Mouse (Mus musculus) stomach, embryonic 16.5 days (tissue): ENCODE results near the gene Tbxa2r. TPM values are rescaled to one million over a fixed set of nuclear protein-coding genes. Genes with fewer than 3 reads are reported as not detected.

ENCODE experiments used
- ATAC-seq: fragments of 200-750 bp; cut with Nextera tagmentation; 2 replicates; pipeline ENCODE4 v1.8.0; 2017; ENCODE audit warnings: moderate number of reproducible peaks, moderate TSS enrichment; ENCODE audit not compliant: insufficient read depth, low FRiP score
- H3K27ac ChIP-seq: fragments of 300-500 bp; sonication (generic); 2 replicates; pipeline ENCODE4 v1.5.1; 2014; ENCODE audit warnings: low read length
- H3K27me3 ChIP-seq: fragments of 300-500 bp; sonication (generic); 2 replicates; pipeline ENCODE4 v1.6.1; 2014; ENCODE audit warnings: low read length, control low read depth, mixed read lengths; ENCODE audit not compliant: control insufficient read depth, insufficient read depth
- H3K36me3 ChIP-seq: fragments of 300-500 bp; sonication (generic); 2 replicates; pipeline ENCODE4 v1.6.1; 2014; ENCODE audit warnings: low read length; ENCODE audit not compliant: control insufficient read depth, insufficient read depth
- H3K4me1 ChIP-seq: fragments of 300-500 bp; sonication (generic); 2 replicates; pipeline ENCODE4 v1.6.1; 2014; ENCODE audit warnings: low read length, control low read depth, mixed read lengths; ENCODE audit not compliant: control insufficient read depth, insufficient read depth
- H3K4me2 ChIP-seq: fragments of 300-500 bp; sonication (generic); 2 replicates; pipeline ENCODE4 v1.6.1; 2014; ENCODE audit warnings: low read depth, low read length, mixed read lengths
- H3K4me3 ChIP-seq: fragments of 300-500 bp; sonication (generic); replicated peaks from 2 replicates; pipeline ENCODE4 v1.5.1; 2014; ENCODE audit warnings: mild to moderate bottlenecking, low read length
- H3K9ac ChIP-seq: fragments of 300-500 bp; sonication (generic); 2 replicates; pipeline ENCODE4 v1.6.1; 2014; ENCODE audit warnings: low read length
- H3K9me3 ChIP-seq: fragments of 300-500 bp; sonication (generic); replicated peaks from 2 replicates; pipeline ENCODE4 v1.6.1; 2016; ENCODE audit warnings: low read length, control low read depth; ENCODE audit not compliant: control insufficient read depth
- WGBS: fragments of 180-500 bp; shearing (Covaris S2); extraction: QIAGEN DNeasy Blood & Tissue Kit; methylation state at CpG from one replicate; pipeline ENCODE4 v1.1.7; 2014; 5-methylcytosine and 5-hydroxymethylcytosine counted together
- polyA plus RNA-seq: library from polyadenylated mRNA; unstranded; fragments of >200 nt; fragmentation: Nextera tagmentation; extraction: Ambion mirVana; gene quantifications from 2 replicates; pipeline ENCODE4 v1.2.1, GENCODE M21; 2015

The Tbxa2r gene
- polyA plus RNA-seq, 1 experiment from 2014 or later, result 28.1 TPM

- Histone ChIP-seq H3K9ac (no peak overlapping the region), H3K27me3 (no peaks in the 10 kb centered on the region), H3K27ac (no peak overlapping the region), H3K4me1 (peaks cover 35% of the 10 kb centered on the region), H3K4me2 (no peak overlapping the region), H3K9me3 (no peaks in the 10 kb centered on the region), H3K4me3 (no peak overlapping the region), H3K36me3 (peaks cover 18% of the 10 kb centered on the region; the same call in 1 of the 2 replicates)
- no peak for ATAC-seq
- 60% methylated on average over 7 of the region's 7 CpGs for WGBS
These were observed 24.8 kb upstream of the Tbxa2r start for GRCm38 (mm10) chr10:81303761-81304160.

- peak overlapping the region; percentile 32; the same call in 1 of the 2 replicates for H3K9ac ChIP-seq
- H3K27me3 ChIP-seq, result no peaks in the 10 kb centered on the region
- H3K36me3 ChIP-seq, result peaks cover 26% of the 10 kb centered on the region; the same call in 1 of the 2 replicates
- H3K4me3 ChIP-seq, result no peak overlapping the region
- no peaks in the 10 kb centered on the region for H3K9me3 ChIP-seq
- ATAC-seq, result peak; percentile 51; the same call in 1 of the 2 replicates
- H3K4me2 ChIP-seq, result no peak overlapping the region
- no peak overlapping the region for H3K27ac ChIP-seq
- 27% methylated on average over 6 of the region's 9 CpGs for WGBS
- H3K4me1 ChIP-seq, result peaks cover 33% of the 10 kb centered on the region
These were observed 23.8 kb upstream of the Tbxa2r start for GRCm38 (mm10) chr10:81304597-81305238.

GRCm38 (mm10) chr10:81305663-81306062 lies 22.9 kb upstream of the Tbxa2r start:
- Histone ChIP-seq H3K27ac (no peak overlapping the region), H3K4me2 (no peak overlapping the region), H3K4me1 (peaks cover 23% of the 10 kb centered on the region), H3K4me3 (no peak overlapping the region), H3K27me3 (no peaks in the 10 kb centered on the region), H3K9me3 (no peaks in the 10 kb centered on the region), H3K9ac (no peak overlapping the region), H3K36me3 (peaks cover 26% of the 10 kb centered on the region; the same call in 1 of the 2 replicates)
- WGBS, result 94% methylated on average over 14 of the region's 14 CpGs
- no peak for ATAC-seq

GRCm38 (mm10) chr10:81306173-81306668 lies 22.3 kb upstream of the Tbxa2r start:
- peaks cover 23% of the 10 kb centered on the region for H3K4me1 ChIP-seq
- no peak overlapping the region for H3K27ac ChIP-seq
- WGBS, result 92% methylated on average over 12 of the region's 12 CpGs
- no peak for ATAC-seq
- H3K4me2 ChIP-seq, result no peak overlapping the region
- H3K4me3 ChIP-seq, result no peak overlapping the region
- no peaks in the 10 kb centered on the region for H3K27me3 ChIP-seq
- no peaks in the 10 kb centered on the region for H3K9me3 ChIP-seq
- H3K9ac ChIP-seq, result no peak overlapping the region
- peaks cover 26% of the 10 kb centered on the region; the same call in 1 of the 2 replicates for H3K36me3 ChIP-seq

GRCm38 (mm10) chr10:81306837-81307682 lies 21.5 kb upstream of the Tbxa2r start:
- Histone ChIP-seq H3K27ac (no peak overlapping the region), H3K4me1 (peaks cover 22% of the 10 kb centered on the region), H3K36me3 (peaks cover 26% of the 10 kb centered on the region), H3K4me3 (no peak overlapping the region), H3K9ac (no peak overlapping the region), H3K4me2 (no peak overlapping the region), H3K9me3 (no peaks in the 10 kb centered on the region), H3K27me3 (no peaks in the 10 kb centered on the region)
- no peak for ATAC-seq
- WGBS, result 90% methylated on average over 21 of the region's 21 CpGs

GRCm38 (mm10) chr10:81309571-81309970 lies 19.0 kb upstream of the Tbxa2r start:
- H3K4me2 ChIP-seq, result no peak overlapping the region
- no peak overlapping the region for H3K9ac ChIP-seq
- H3K27me3 ChIP-seq, result no peaks in the 10 kb centered on the region
- peaks cover 31% of the 10 kb centered on the region for H3K36me3 ChIP-seq
- 84% methylated on average over 5 of the region's 5 CpGs for WGBS
- H3K4me1 ChIP-seq, result peaks cover 4% of the 10 kb centered on the region; the same call in 1 of the 2 replicates
- no peaks in the 10 kb centered on the region for H3K9me3 ChIP-seq
- no peak overlapping the region for H3K27ac ChIP-seq
- H3K4me3 ChIP-seq, result no peak overlapping the region
- no peak for ATAC-seq

GRCm38 (mm10) chr10:81313581-81313980 lies 14.9 kb upstream of the Tbxa2r start:
- H3K27ac ChIP-seq, result no peak overlapping the region
- H3K9ac ChIP-seq, result no peak overlapping the region
- H3K27me3 ChIP-seq, result no peaks in the 10 kb centered on the region
- H3K4me2 ChIP-seq, result no peak overlapping the region
- peaks cover 18% of the 10 kb centered on the region for H3K4me1 ChIP-seq
- WGBS, result 90% methylated on average over 13 of the region's 13 CpGs
- H3K4me3 ChIP-seq, result no peak overlapping the region
- no peaks in the 10 kb centered on the region for H3K9me3 ChIP-seq
- H3K36me3 ChIP-seq, result peaks cover 24% of the 10 kb centered on the region
- no peak for ATAC-seq

GRCm38 (mm10) chr10:81314201-81314600 lies 14.3 kb upstream of the Tbxa2r start:
- no peak overlapping the region for H3K4me2 ChIP-seq
- H3K4me3 ChIP-seq, result no peak overlapping the region
- ATAC-seq, result no peak
- H3K27me3 ChIP-seq, result no peaks in the 10 kb centered on the region
- 78% methylated on average over 7 of the region's 7 CpGs for WGBS
- peaks cover 22% of the 10 kb centered on the region for H3K4me1 ChIP-seq
- no peaks in the 10 kb centered on the region for H3K9me3 ChIP-seq
- peaks cover 17% of the 10 kb centered on the region for H3K36me3 ChIP-seq
- no peak overlapping the region for H3K9ac ChIP-seq
- H3K27ac ChIP-seq, result no peak overlapping the region

GRCm38 (mm10) chr10:81315587-81315986 lies 12.9 kb upstream of the Tbxa2r start:
- no peak for ATAC-seq
- no peak overlapping the region for H3K4me2 ChIP-seq
- no peak overlapping the region for H3K9ac ChIP-seq
- no peaks in the 10 kb centered on the region for H3K27me3 ChIP-seq
- H3K9me3 ChIP-seq, result no peaks in the 10 kb centered on the region
- peaks cover 14% of the 10 kb centered on the region; the same call in 1 of the 2 replicates for H3K36me3 ChIP-seq
- peaks cover 29% of the 10 kb centered on the region for H3K4me1 ChIP-seq
- WGBS, result 90% methylated on average over 16 of the region's 16 CpGs
- no peak overlapping the region for H3K27ac ChIP-seq
- no peak overlapping the region for H3K4me3 ChIP-seq
